Mouse (Mus musculus): ENCODE data around the gene Fbxo27.
"Not testable (repeated sequence)": the region's sequence is repeated elsewhere in the genome, so short reads cannot be mapped to it uniquely, and the experiment has no call there.

Fbxo27 gene

GRCm38 (mm10) chr7:28692545-28693320, at the start of gene Fbxo27:
TSS of gene Fbxo27 (plus strand) at chr7:28692849.
- no peak for DNase-seq (ENCODE audit: low spot score in 2 of 2)

GRCm38 (mm10) chr7:28645366-28645765, 47.3 kb upstream of the Fbxo27 start:
- DNase-seq (ENCODE audit: low spot score in 2 of 2), result no peak

GRCm38 (mm10) chr7:28645947-28646475, 46.6 kb upstream of the Fbxo27 start:
- no peak for DNase-seq (ENCODE audit: low spot score in 2 of 2)

GRCm38 (mm10) chr7:28647016-28647415, 45.6 kb upstream of the Fbxo27 start:
- DNase-seq (ENCODE audit: low spot score in 2 of 2), result no peak

- no peak for DNase-seq (ENCODE audit: low spot score in 2 of 2)
Observed at GRCm38 (mm10) chr7:28651157-28651556, 41.5 kb upstream of the Fbxo27 start.

- no peak for DNase-seq (ENCODE audit: low spot score in 2 of 2)
Observed at GRCm38 (mm10) chr7:28656430-28656829, 36.2 kb upstream of the Fbxo27 start.

GRCm38 (mm10) chr7:28665620-28666579, 26.7 kb upstream of the Fbxo27 start:
- DNase-seq (ENCODE audit: low spot score in 2 of 2), result no peak

GRCm38 (mm10) chr7:28671172-28671571, 21.5 kb upstream of the Fbxo27 start:
- peak; percentile 22 to 43 for DNase-seq (ENCODE audit: low spot score in 2 of 2)

GRCm38 (mm10) chr7:28672276-28672675, 20.4 kb upstream of the Fbxo27 start:
- DNase-seq (ENCODE audit: low spot score in 2 of 2), result no peak

GRCm38 (mm10) chr7:28672786-28673185, 19.9 kb upstream of the Fbxo27 start:
- DNase-seq (ENCODE audit: low spot score in 2 of 2), result not testable (repeated sequence)

- no peak for DNase-seq (ENCODE audit: low spot score in 2 of 2)
Observed at GRCm38 (mm10) chr7:28674994-28675393, 17.7 kb upstream of the Fbxo27 start.

- no peak for DNase-seq (ENCODE audit: low spot score in 2 of 2)
Observed at GRCm38 (mm10) chr7:28675746-28676145, 16.9 kb upstream of the Fbxo27 start.

- DNase-seq (ENCODE audit: low spot score in 2 of 2), result peak; percentile 14 to 29
Observed at GRCm38 (mm10) chr7:28676811-28677541, 15.7 kb upstream of the Fbxo27 start.

GRCm38 (mm10) chr7:28677624-28678023, 15.0 kb upstream of the Fbxo27 start:
- DNase-seq (ENCODE audit: low spot score in 2 of 2), result no peak

- DNase-seq (ENCODE audit: low spot score in 2 of 2), result no peak
Observed at GRCm38 (mm10) chr7:28691075-28691474, 1.6 kb upstream of the Fbxo27 start.

GRCm38 (mm10) chr7:28693321-28693966, 795 bp downstream of the Fbxo27 start:
- peak; percentile 77 to 86 for DNase-seq (ENCODE audit: low spot score in 2 of 2)

- no peak for DNase-seq (ENCODE audit: low spot score in 2 of 2)
Observed at GRCm38 (mm10) chr7:28694423-28694822, 1.8 kb downstream of the Fbxo27 start.

- DNase-seq (ENCODE audit: low spot score in 2 of 2), result no peak
Observed at GRCm38 (mm10) chr7:28694966-28695511, 2.4 kb downstream of the Fbxo27 start.

GRCm38 (mm10) chr7:28697277-28697676, 4.6 kb downstream of the Fbxo27 start:
- DNase-seq (ENCODE audit: low spot score in 2 of 2), result no peak

- DNase-seq (ENCODE audit: low spot score in 2 of 2), result no peak
Observed at GRCm38 (mm10) chr7:28700269-28700668, 7.6 kb downstream of the Fbxo27 start.

GRCm38 (mm10) chr7:28701306-28701705, 8.7 kb downstream of the Fbxo27 start:
- not testable (repeated sequence) for DNase-seq (ENCODE audit: low spot score in 2 of 2)

All from spleen, postnatal 36 days (tissue).